Mouse (Mus musculus) hindbrain, embryonic 15.5 days (tissue): ENCODE measurements around the gene Slc39a11. TPM values are rescaled to one million over a fixed set of nuclear protein-coding genes. Genes with fewer than 3 reads are reported as not detected.

ENCODE experiments used
- polyA plus RNA-seq: library from polyadenylated mRNA; unstranded; fragments of >200 nt; fragmentation: Nextera tagmentation; extraction: Ambion mirVana; gene quantifications from 2 replicates; pipeline ENCODE4 v1.2.1, GENCODE M21; 2015

Gene Slc39a11
- polyA plus RNA-seq, 1 experiment from 2014 or later = 34.2 TPM

Other genes with a start within 250 kb of the Slc39a11 start
- 26.8 and 28.1 TPM in 2 replicates for gene Sstr2, start 30.7 kb downstream of the Slc39a11 start, polyA plus RNA-seq
- 39.4 and 42.6 TPM in 2 replicates for gene Cog1, start 910 bp downstream of the Slc39a11 start, polyA plus RNA-seq
- 41.4 and 43.8 TPM in 2 replicates for gene Fam104a, start 34.1 kb upstream of the Slc39a11 start, polyA plus RNA-seq
- 23.5 and 24.2 TPM in 2 replicates for gene D11Wsu47e, start 34.3 kb upstream of the Slc39a11 start, polyA plus RNA-seq
- gene Cpsf4l, start 59.9 kb upstream of the Slc39a11 start, polyA plus RNA-seq = 0.29 and 0.49 TPM in 2 replicates
- 67.5 and 71.7 TPM in 2 replicates for gene Cdc42ep4, start 101.8 kb upstream of the Slc39a11 start, polyA plus RNA-seq